Mouse (Mus musculus) small intestine, adult 2 months (tissue): ENCODE results near the gene Dnase2a. TPM values are rescaled to one million over a fixed set of nuclear protein-coding genes. Genes with fewer than 3 reads are reported as not detected.

Experiments used
- H3K27ac ChIP-seq: fragments of 200-500 bp; 2 replicates; pipeline ENCODE4 v1.5.1; 2012; ENCODE audit warnings: low read depth, low read length, control low read depth, inconsistent platforms; ENCODE audit not compliant: insufficient read depth
- H3K27me3 ChIP-seq: fragments of 200-500 bp; 2 replicates; pipeline ENCODE4 v1.6.1; 2012; ENCODE audit warnings: mild to moderate bottlenecking, moderate library complexity, low read length, inconsistent platforms; ENCODE audit not compliant: control insufficient read depth, insufficient read depth
- H3K36me3 ChIP-seq: fragments of 200-500 bp; 2 replicates; pipeline ENCODE4 v1.6.1; 2012; ENCODE audit warnings: mild to moderate bottlenecking, low read length, control low read depth, inconsistent platforms; ENCODE audit not compliant: control insufficient read depth, insufficient read depth
- H3K4me1 ChIP-seq: fragments of 200-500 bp; 2 replicates; pipeline ENCODE4 v1.6.1; 2012; ENCODE audit warnings: low read length, inconsistent platforms, mixed read lengths; ENCODE audit not compliant: control insufficient read depth, insufficient read depth, insufficient read length
- H3K4me3 ChIP-seq: fragments of 200-500 bp; 2 replicates; pipeline ENCODE4 v1.5.1; 2012; ENCODE audit warnings: low read depth, mild to moderate bottlenecking, control low read depth, inconsistent platforms, low read length, moderate library complexity
- CTCF ChIP-seq: fragments of 200-500 bp; IDR thresholded peaks from 2 replicates; pipeline ENCODE4 v1.5.1; 2012; ENCODE audit warnings: low read depth, mild to moderate bottlenecking, control low read depth, inconsistent platforms, low read length, moderate library complexity, mixed read lengths; ENCODE audit not compliant: insufficient replicate concordance, insufficient read length; ENCODE audit errors: extremely low read depth
- POLR2A ChIP-seq: fragments of 200-500 bp; IDR thresholded peaks from 2 replicates; pipeline ENCODE4 v1.6.1; 2012; ENCODE audit warnings: low read depth, mild to moderate bottlenecking, control low read depth, inconsistent platforms, low read length, moderate library complexity
- WGBS: fragments of 180-500 bp; shearing (Covaris S2); methylation state at CpG from one replicate; pipeline ENCODE4 v1.1.7; 2018; 5-methylcytosine and 5-hydroxymethylcytosine counted together
- polyA plus RNA-seq: library from polyadenylated mRNA; depleted of rRNA; stranded (reverse); fragments of >200 nt; gene quantifications from 2 replicates; pipeline ENCODE4 v1.2.3, GENCODE M21; 2012

The Dnase2a gene
- polyA plus RNA-seq, 1 experiment: 5.9 TPM

DNA sequence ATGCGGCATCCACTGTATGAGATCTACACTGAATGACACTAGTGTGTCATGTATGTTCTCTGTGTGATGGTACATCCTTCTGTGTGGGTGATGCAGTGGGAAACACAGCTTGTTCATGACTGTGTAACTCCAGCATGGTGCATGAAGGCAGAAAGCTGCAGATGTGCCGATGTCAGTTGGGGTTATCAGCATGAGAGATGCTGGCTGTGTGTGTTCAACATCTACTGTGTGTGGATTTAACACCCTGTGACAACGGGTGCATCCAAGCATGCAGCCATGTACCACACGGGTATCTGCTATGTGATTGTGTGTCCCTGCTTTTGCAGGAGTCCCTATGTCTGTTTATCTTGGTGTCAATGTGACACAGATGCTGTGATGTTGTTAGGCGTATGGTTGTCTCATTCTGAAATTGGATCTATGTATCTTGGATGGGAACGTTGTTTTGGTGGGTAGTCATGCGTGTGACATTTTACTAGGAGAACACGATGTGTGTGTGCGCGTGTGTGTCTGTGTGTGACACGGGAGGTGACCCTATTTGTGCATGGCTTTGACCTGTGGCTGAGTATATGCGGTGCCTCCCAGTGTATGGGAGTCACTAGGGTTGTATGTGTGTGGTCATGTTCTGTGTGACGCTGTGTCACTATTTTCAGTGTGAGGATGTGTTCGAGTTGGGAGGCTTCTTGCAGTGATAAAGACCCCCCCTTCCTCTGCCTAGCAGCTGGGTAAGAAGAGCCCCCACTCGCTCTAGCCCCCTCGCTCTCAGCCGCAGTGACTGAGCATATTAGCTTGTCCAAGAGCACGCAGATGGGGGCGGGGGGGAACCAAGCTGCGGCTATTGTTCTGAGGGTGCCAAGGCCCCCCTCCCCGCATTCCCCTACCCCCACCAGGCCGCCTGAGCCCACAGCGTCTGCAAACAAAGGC lies 27.9 kb downstream of the Dnase2a start:
- WGBS: 22% methylated on average over 23 of the region's 23 CpGs
- peak overlapping the region; percentile 52 for H3K4me3 ChIP-seq
- no peaks in the 10 kb centered on the region for H3K36me3 ChIP-seq
- TF ChIP-seq POLR2A: no peak
- no peak for TF ChIP-seq CTCF
- peaks cover 3% of the 10 kb centered on the region; the same call in 1 of the 2 replicates for H3K4me1 ChIP-seq
- peaks cover 31% of the 10 kb centered on the region for H3K27me3 ChIP-seq
- no peak overlapping the region for H3K27ac ChIP-seq

DNA sequence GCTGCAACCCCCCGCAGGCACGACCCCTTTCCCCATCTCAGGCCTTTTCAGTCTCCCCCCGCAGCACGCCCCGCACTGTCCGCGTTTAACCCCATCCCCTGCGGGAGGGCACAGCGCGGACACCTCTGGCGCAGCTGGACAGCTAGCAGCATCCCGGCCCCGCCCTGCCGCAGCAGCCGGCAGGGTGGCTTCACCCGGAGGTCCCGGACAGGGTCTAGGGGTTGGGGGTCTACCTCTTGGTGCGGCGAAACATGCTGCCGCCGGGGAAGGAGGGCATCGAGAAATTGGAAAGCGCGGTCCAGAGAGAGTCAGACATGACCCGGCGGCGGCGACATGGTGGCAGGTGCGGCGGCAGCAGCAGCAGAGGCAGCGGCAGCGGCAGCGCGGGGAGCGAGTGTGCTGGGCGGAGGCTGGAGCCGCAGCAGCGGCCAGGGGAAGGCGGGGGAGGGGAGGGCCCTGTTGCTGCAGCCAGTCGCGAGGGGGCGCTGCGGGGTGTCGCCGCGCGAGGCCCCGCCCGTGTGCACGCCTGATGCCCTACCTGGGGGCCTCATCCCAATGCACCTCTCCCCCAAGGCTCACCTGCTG lies 28.7 kb downstream of the Dnase2a start, which contains the start of gene Mast1:
TSS of gene Mast1 (minus strand) at position 398 of the 585 bp plus-strand sequence.
- 1% methylated on average over 48 of the region's 50 CpGs for WGBS
- no peak within 1 kb of the TSS for H3K27ac ChIP-seq
- H3K4me1 ChIP-seq: peaks cover 3% of the 10 kb centered on the region; the same call in 1 of the 2 replicates
- H3K36me3 ChIP-seq: no peaks in the 10 kb centered on the region
- H3K27me3 ChIP-seq: peaks cover 28% of the 10 kb centered on the region
- H3K4me3 ChIP-seq: peak within 1 kb of the TSS; percentile 52
- TF ChIP-seq POLR2A (no peak), CTCF (peak; percentile 51)

DNA sequence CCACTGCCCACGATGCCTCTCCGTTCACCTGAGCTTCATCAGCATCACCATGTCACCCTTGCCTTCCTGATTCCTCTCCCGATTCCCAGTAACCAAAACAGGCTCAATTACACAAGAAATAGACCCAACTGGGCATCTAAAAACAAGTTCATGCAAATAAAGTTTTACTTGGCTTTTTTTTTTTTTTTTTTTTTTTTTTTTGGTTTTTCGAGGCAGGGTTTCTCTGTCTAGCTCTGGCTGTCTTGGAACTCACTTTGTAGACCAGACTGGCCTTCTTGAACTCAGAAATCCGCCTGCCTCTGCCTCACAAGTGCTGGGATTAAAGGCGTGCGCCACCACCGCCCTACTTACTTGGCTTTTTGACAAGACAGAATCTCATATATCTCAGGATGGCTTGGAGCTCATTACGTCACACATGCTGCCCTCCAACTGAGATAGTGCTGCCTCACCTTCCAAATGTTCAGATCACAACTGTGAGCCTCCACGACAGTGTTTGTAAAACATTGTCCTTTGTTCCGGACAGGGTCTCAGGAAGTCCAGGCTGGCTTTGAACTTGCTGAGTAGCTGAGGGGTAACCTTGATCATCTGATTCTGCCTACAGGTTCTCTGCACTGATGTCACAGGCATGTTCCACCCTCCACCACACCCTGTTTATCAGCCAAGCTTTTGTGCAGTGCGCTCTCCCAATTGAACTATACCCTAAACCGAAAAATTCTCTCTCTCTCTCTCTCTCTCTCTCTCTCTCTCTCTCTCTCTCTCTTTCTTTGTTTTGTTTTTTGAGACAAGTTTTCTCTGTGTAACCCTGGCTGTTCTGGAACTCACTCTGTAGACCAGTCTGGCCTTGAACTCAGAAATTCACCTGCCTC lies 29.5 kb downstream of the Dnase2a start:
- no peak overlapping the region for H3K4me3 ChIP-seq
- no peak overlapping the region for H3K27ac ChIP-seq
- peaks cover 3% of the 10 kb centered on the region; the same call in 1 of the 2 replicates for H3K4me1 ChIP-seq
- H3K36me3 ChIP-seq: no peaks in the 10 kb centered on the region
- TF ChIP-seq POLR2A (no peak), CTCF (no peak)
- peaks cover 28% of the 10 kb centered on the region for H3K27me3 ChIP-seq
- 50% methylated on average over 13 of the region's 13 CpGs for WGBS

DNA sequence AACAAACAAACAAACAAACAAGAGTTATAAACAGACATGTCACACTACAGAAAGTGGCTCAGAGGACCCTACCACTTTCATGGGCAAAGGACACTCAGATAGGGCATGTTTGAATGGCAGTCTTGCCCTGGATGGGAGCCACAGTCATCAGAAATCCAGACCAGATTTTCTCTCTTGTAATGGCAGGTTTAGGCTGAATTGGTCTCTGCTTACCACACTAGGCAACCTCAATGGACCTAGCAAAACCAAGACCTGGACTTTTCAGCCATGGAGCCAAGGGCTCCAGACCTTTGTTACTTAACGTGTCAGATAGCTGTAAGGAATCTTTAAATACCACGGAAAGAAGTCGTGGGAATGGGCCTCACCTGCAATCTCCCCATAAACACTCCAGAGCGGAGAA lies 35.3 kb downstream of the Dnase2a start:
- peaks cover 35% of the 10 kb centered on the region for H3K27me3 ChIP-seq
- TF ChIP-seq POLR2A (no peak), CTCF (no peak)
- H3K36me3 ChIP-seq: no peaks in the 10 kb centered on the region
- WGBS: 20% methylated on average over 4 of the region's 4 CpGs
- H3K4me1 ChIP-seq: peaks cover 3% of the 10 kb centered on the region; the same call in 1 of the 2 replicates
- H3K27ac ChIP-seq: no peak overlapping the region
- H3K4me3 ChIP-seq: no peak overlapping the region

DNA sequence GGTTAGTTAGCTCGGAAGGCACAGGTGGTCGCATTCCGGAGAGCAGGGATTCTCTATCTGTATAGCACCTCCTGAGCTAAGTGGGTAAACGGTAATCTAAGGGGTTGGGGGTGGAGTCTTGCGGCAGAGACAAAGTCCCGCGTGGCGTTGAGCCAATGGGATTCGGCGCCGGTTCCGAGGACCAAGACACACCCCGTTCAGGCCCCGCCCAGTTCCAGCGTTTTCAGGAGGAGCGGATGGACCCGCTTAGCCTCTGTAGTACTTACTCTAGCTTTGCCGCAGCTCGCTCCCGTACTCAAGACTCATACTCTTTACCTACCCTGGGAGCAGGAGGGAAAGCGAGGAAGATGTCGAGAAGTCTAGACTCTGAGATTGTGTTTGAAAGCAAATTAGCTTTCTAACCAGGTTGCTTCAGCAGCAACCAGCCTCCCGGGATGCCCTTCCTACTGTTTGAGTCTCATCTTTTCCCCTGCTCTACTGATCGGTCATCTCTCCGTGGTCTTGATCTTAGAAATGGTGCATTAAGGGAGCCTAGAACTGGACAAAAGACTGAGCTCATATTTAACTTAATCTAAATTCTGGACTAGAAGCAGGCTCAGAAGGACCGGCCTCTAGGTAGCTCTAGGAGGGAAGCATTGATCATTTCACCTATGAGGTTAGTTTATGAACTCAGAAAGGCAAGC lies 36.3 kb downstream of the Dnase2a start:
- TF ChIP-seq POLR2A (no peak), CTCF (no peak)
- Histone ChIP-seq H3K27me3 (peaks cover 35% of the 10 kb centered on the region), H3K36me3 (no peaks in the 10 kb centered on the region), H3K4me3 (no peak overlapping the region), H3K4me1 (peaks cover 3% of the 10 kb centered on the region; the same call in 1 of the 2 replicates), H3K27ac (no peak overlapping the region)
- WGBS: 3% methylated on average over 26 of the region's 26 CpGs

DNA sequence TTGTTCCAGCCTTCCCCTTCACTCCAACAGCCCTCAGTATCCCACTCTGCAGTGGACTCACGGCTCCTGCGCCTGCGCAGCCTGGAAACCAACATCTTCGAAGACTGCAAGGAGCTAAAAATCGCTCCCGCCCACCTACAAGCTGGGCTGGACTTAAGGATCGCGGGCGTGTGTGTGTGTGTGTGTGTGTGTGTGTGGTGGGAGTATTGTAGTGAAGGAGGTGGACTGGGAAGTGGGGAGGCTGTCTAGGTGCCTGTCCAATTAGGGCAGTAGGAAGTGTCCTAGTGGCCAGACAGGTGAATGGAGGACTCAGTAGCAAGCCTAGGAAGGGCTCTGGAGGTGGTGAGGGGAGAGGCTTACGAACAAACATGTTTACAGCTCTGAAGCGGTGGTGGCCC lies 36.9 kb downstream of the Dnase2a start:
- no peaks in the 10 kb centered on the region for H3K36me3 ChIP-seq
- peaks cover 41% of the 10 kb centered on the region for H3K27me3 ChIP-seq
- H3K4me1 ChIP-seq: peaks cover 3% of the 10 kb centered on the region; the same call in 1 of the 2 replicates
- H3K27ac ChIP-seq: no peak overlapping the region
- no peak for TF ChIP-seq CTCF
- no peak for TF ChIP-seq POLR2A
- H3K4me3 ChIP-seq: no peak overlapping the region
- 7% methylated on average over 11 of the region's 11 CpGs for WGBS
